Mouse (Mus musculus) olfactory bulb, adult 2 months (tissue): ENCODE measurements around the gene Smpd2.

Experiments used
- CTCF ChIP-seq: fragments of 200-500 bp; IDR thresholded peaks from 2 replicates; pipeline ENCODE4 v1.5.1; 2012; ENCODE audit warnings: low read depth, mild to moderate bottlenecking, low read length, moderate library complexity; ENCODE audit not compliant: insufficient read depth
- POLR2A ChIP-seq: fragments of 200-500 bp; IDR thresholded peaks from 2 replicates; pipeline ENCODE4 v1.6.1; 2012; ENCODE audit warnings: mild to moderate bottlenecking, low read depth, low read length, moderate library complexity; ENCODE audit not compliant: insufficient read depth

GRCm38 (mm10) chr10:41479961-41480360 is 10.2 kb downstream of the Smpd2 start:
- TF ChIP-seq POLR2A (no peak), CTCF (no peak)
